Comparison of ENCODE assay signal across 8 mouse cellular contexts in genomic region chr6:54070736-54071135, GRCm38 (mm10). TPM values are rescaled to one million over a fixed set of nuclear protein-coding genes. Genes with fewer than 3 reads are reported as not detected.
DNase-seq lines count a peak whose midpoint lies in the region; ATAC-seq and TF ChIP-seq lines count a peak whose summit lies in the region.

No protein-coding gene starts in this region.

- peaks cover 19% of the 10 kb centered on the region for H3K4me1 ChIP-seq in liver, embryonic 12.5 days
- H3K4me1 ChIP-seq in thymus, adult 2 months (replicated peaks; ENCODE audit: control insufficient read depth, insufficient read depth, low read length): peaks cover 11% of the 10 kb centered on the region

- TF ChIP-seq POLR2A in thymus, adult 2 months (IDR thresholded peaks at IDR 0.05; ENCODE audit: control insufficient read depth, extremely low read depth, insufficient read depth, low read length, poor library complexity): no peak

- H3K4me2 ChIP-seq in liver, embryonic 12.5 days: no peak overlapping the region

- ATAC-seq in liver, embryonic 12.5 days: no peak
- no peak for ATAC-seq in erythroblast, adult 5-6 weeks (replicated peaks; ENCODE audit: low FRiP score, poor library complexity, severe bottlenecking)

- no peak overlapping the region for H3K27ac ChIP-seq in liver, embryonic 12.5 days
- no peak overlapping the region for H3K27ac ChIP-seq in thymus, adult 2 months (ENCODE audit: control insufficient read depth, insufficient read depth, low read length)

- H3K4me3 ChIP-seq in liver, embryonic 12.5 days: no peak overlapping the region
- H3K4me3 ChIP-seq in thymus, adult 2 months (ENCODE audit: control insufficient read depth, insufficient read depth, low read length): no peak overlapping the region

- no peak overlapping the region for H3K9ac ChIP-seq in liver, embryonic 12.5 days

- H3K27me3 ChIP-seq in liver, embryonic 12.5 days (replicated peaks): no peaks in the 10 kb centered on the region
- H3K27me3 ChIP-seq in thymus, adult 2 months (ENCODE audit: control insufficient read depth, insufficient read depth, low read length): no peaks in the 10 kb centered on the region

- no peaks in the 10 kb centered on the region for H3K36me3 ChIP-seq in liver, embryonic 12.5 days
- no peaks in the 10 kb centered on the region for H3K36me3 ChIP-seq in thymus, adult 2 months (ENCODE audit: control insufficient read depth, insufficient read depth, low read length)

- no peaks in the 10 kb centered on the region for H3K9me3 ChIP-seq in liver, embryonic 12.5 days (replicated peaks)

- WGBS in liver, embryonic 12.5 days (ENCODE audit: insufficient replicate concordance): 62% methylated on average over 6 of the region's 6 CpGs
- 76% methylated on average over 6 of the region's 6 CpGs for WGBS in thymus, adult 2 months

- DNase-seq in adrenal gland, adult (ENCODE audit: inconsistent age in 2 of 2, low spot score in 1 of 2): peak; percentile 53 to 62
- DNase-seq in adrenal gland, postnatal 4 days (ENCODE audit: low spot score in 2 of 2): no peak
- DNase-seq in liver: peak; percentile 21
- DNase-seq in gastrocnemius, postnatal 4 days (ENCODE audit: low spot score in 2 of 2): peak; percentile 25 to 32
- peak; percentile 32 for DNase-seq in lung, postnatal 25 days (ENCODE audit: low spot score)
- no peak for DNase-seq in thymus, adult 2 months

- no peak for TF ChIP-seq CTCF in thymus, adult 2 months (IDR thresholded peaks at IDR 0.05; ENCODE audit: borderline replicate concordance, control insufficient read depth, extremely low read depth, insufficient read depth, low read length, poor library complexity)

RNA-seq across cellular contexts. Expression of gene Chn2, which starts 31.4 kb away (rescaled TPM):
- 10 to 100 TPM; 10.7 to 11.1 TPM for total RNA-seq in adrenal gland, postnatal 4 days (2021)
- 4.9 and 5.9 TPM in 2 replicates for polyA plus RNA-seq in liver, embryonic 12.5 days (2016; fragmentation: Nextera tagmentation; extraction: Ambion mirVana)
- 1 to 10 TPM; 9.6 to 9.8 TPM for total RNA-seq in gastrocnemius, postnatal 4 days (2021)
- polyA plus RNA-seq in thymus, adult 2 months (2012; rRNA removed): 6.1 and 7.6 TPM in 2 replicates
- total RNA-seq in erythroblast, adult 5-6 weeks (2015; ENCODE audit: low replicate concordance): 2.3 and 7.3 TPM in 2 replicates
- total RNA-seq in erythroblast, adult 5-6 weeks (2017; ENCODE audit: low replicate concordance): 1.8 and 2.5 TPM in 2 replicates

Comparison
In these comparisons a context has a peak if more than half of its experiments do, and no peak if none do; other contexts are left out.
1. DNase-seq: peak in adrenal gland, adult (2 of 2), liver (single experiment), gastrocnemius, postnatal 4 days (2 of 2) and lung, postnatal 25 days (single experiment); none in adrenal gland, postnatal 4 days (0 of 2) and thymus, adult 2 months (single experiment).